Mouse (Mus musculus): ENCODE results near the gene Cd300lb.

Cd300lb gene

DNA sequence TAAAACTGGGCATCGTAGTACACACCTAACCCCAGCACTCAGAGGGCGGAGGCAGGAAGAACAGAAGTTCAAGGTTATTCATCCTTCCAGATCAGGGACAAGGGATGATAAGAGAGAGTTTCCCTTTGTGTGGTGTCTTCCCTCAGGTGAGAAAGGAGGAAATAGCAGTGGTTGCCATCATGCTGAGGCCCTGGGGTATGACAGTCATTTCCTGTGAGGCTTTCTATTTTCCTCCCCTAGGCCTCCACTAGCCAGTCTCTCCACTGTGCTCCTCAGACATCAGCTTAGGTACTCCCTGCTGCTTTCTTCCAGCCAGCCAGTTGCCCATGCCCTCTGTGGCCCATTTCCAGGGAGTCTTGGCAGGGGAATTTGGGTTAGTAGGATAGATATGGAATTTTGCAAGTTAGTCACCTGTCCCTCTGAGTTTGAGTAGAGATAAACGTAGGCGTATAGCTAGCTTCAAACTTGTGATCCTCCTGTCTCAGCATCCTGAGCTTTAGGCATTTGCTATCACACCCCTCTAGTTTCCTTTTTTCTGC lies 50.9 kb downstream of the Cd300lb start:
- no peak for DNase-seq (ENCODE audit: low spot score)

DNA sequence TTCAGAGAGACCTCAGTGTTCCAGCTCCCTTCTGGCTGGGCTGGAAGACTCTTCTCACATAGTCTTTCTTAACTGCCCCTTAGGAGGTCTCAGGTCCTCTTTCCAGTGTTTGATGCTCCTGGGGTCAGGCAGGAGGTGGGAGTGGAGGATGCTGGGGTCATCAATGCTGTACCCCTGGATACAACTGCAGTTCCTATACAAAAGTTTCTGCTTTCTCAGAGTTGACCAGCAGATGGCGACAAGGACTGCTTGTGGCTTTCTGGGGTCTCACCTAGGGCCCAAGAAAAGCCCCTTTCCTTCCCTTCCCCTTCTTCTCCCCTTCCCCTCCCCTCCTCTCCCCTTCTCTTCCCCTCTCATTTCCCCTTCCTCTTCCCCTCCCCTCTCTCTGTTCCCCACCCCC lies 53.6 kb downstream of the Cd300lb start:
- peak; percentile 23 for DNase-seq (ENCODE audit: low spot score)

DNA sequence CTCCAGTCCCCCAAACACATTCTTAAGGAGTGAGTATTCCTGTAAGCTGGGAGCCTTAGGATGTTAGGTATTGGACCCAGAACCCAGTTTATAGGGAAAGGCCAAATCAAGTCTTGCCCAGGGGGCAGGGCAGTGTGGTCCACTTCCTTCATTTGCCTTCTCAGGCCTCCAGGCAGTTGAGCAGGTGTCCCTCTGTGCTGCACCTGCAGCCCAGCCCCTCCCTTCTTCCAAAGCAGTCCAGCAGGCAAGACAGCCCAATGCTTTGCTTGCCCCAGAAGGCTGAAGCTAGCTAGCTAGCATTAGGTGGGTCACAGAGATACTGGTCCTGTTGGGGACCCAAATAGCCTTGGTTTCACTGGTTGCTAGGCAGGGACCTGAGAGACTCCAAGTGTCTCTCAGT lies 54.0 kb downstream of the Cd300lb start:
- DNase-seq (ENCODE audit: low spot score), result no peak

DNA sequence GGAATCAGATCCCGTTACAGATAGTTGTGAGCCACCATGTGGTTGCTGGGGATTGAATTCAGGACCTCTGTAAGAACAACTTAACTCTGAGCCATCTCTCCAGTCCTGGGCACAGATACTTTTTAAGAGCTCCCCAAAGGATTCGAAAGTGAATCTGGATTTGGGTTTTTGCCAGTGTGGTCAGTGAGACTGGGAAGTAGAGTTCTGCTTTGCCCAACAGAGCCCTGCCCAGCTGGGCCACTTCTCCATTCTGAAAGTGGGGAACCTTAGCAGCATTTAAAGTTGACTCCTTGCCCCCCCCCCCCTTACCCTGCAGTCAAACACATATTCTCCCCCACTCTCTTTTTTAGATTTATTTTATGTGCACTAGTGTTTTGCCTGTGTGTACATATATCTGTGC lies 54.5 kb downstream of the Cd300lb start:
- no peak for DNase-seq (ENCODE audit: low spot score)

DNA sequence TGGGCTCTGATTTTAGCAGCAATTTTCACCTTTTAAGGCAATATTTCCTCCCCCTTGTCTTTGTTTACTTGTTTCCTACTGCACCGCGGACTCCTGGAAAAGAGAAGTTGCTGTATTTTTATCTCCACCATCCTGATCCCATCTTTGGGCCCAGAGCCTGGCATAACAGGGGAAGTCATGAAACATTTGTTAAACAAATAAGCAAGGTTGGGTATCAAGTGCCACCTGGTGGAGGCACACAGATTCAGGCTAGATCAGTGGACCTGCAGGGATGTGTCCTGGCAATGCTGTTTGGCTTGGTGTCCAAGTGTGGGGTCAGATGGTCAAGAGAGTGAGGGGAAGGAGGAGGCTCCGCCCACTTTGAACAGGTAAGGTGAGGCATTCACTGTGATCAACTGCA lies 57.0 kb downstream of the Cd300lb start:
- DNase-seq (ENCODE audit: low spot score), result peak; percentile 32

DNA sequence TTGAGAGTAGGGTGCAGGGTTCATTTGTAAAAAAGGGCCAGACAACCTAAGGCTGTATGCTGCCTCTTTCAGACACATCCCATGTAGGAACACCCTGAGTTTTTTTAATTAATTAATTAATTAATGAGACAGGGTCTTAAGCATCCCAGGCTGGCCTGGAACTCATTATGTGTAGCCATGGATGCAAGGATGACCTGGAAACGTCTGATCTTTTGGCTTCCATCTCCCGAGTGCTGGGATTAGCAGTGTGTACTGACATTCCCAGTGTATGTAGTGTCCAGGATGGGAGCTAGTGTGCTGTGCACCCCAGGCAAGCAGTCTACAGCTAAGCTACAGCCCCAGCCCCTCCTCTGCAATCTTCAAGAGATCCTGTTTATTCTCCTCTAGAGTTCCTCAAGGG lies 57.6 kb downstream of the Cd300lb start:
- DNase-seq (ENCODE audit: low spot score), result no peak

DNA sequence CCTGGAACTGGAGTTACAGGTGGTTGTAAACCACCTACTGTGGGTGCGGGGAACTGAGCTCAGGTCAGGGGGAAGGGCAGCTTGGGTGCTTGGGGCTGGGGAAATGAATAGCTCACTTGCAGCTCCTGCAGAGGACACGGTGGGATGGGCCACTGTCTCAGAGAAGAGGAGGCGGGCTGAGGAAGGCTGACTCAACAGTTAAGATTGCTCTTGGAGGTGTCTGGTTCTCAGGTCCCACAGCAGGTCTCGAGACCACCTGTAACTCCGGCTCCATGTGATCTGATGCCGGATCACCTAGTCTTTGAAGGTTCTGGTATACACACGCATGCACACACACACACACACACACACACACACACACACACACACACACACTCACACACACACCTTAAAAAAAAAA lies 58.0 kb downstream of the Cd300lb start:
- peak; percentile 54 for DNase-seq (ENCODE audit: low spot score)

DNA sequence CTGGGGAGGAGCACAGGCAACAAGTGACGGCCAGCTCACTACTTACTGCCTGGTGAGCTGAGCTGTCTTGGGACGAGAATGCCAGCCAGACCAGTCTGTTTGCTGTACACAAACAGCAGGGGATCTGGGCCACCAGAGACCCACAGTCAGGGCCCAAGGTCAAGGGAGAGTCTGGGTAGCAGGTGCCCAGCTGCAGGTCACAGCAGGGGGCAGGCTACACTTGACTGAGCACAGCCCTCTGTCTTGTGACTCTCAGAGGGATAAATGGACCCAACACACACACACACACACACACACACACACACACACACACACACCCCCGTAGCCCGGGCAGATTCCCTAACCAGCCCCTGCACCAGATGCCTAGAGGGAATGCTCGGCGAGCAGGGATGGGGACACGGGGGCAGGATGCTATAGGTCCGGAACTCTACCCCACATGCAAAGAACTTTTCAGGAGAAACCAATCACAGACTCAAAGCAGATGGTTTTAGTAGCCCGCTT lies 58.8 kb downstream of the Cd300lb start:
- DNase-seq (ENCODE audit: low spot score), result no peak

DNA sequence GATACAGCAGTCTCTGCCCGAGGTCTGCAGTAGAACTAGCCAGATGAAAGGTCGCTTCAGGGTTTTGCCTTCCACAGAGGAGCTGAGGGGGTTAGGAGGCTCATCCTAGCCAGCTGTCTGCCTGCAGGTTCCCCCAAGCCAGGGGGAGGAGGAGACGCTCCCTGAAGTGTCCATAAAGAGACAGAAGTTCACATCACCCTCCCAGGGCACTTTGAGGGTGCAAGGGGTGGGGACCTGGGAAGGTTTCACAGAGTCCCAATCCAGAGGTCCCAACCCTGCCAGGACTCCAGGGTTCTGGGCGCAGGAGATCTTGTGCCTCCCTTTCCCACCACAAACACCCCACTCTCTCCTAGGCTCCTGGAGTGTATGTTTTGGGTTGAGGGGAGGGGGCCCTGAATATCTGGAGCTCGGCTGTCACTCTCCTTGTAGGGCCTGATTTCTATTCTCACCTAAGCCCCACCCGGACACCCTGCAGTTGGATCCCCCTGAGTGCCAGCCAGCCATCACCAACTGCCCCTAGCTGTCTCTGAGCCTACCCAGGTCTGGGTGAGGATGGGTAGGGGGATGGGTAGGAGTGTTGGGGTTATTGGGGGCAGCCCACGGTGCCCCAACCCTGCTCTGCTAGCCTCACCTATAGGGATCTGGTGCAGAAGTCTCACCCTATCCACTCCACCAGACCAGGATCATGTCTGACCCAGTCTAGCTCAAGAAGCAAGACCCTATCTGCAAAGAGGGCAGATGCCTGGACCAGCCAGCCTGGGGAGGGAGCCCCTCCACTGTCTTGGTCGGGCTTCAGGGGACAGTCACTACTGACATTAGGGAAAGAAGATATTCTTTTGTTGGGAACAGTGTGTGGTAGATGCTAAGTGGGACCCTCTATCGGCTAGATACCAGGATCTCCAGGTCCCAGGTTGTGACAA lies 59.7 kb downstream of the Cd300lb start:
- no peak for DNase-seq (ENCODE audit: low spot score)

DNA sequence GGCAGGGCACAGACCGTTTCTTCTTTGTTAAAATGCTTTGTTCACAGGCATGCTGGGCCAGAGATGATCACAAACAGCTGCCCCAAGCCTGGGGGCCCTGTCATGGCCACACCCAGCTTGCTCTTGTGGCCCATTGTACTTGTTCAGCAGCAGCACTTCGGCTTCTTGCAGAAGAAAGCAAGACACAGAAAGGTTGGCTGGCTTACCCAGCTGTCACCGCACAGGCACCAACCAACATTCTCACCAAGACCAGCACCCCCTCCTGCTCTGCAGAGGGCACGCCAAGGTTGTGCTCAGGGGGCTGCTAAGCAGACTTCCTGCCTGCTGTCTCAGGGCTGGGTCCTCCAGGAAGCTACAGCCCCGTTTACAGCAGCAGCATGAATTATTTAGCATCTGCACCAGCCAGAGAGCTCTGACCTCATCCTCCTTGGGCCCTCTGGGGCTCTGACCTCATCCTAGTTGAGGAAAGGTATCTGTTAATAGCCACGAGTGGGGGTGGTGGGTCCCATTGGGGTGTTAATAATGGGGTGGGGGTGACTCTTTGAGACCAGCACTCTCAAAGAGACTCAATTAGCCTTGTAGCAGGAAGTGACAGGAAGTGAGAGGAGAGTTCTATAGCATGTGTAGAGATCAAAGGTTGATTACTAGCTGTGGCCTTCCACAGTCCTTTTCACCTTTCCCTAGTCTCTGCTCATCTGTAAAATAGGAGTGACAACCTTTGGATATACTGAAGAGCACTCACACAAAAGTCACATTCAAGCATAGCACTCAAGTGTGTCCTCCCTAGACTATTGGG lies 61.0 kb downstream of the Cd300lb start:
- DNase-seq (ENCODE audit: low spot score), result peak; percentile 69
